Mouse (Mus musculus) lung, embryonic 16.5 days (tissue): ENCODE results near the gene Sh2b2. TPM values are rescaled to one million over a fixed set of nuclear protein-coding genes. Genes with fewer than 3 reads are reported as not detected.

Experiments
- ATAC-seq: fragments of 200-750 bp; cut with Nextera tagmentation; 2 replicates; pipeline ENCODE4 v1.8.0; 2017; ENCODE audit warnings: low read depth, mild to moderate bottlenecking, moderate library complexity
- H3K27ac ChIP-seq: fragments of 300-500 bp; sonication (generic); 2 replicates; pipeline ENCODE4 v1.5.1; 2014; ENCODE audit warnings: mild to moderate bottlenecking, control low read depth, low read length
- H3K27me3 ChIP-seq: fragments of 300-500 bp; sonication (generic); 2 replicates; pipeline ENCODE4 v1.6.1; 2014; ENCODE audit warnings: low read depth, low read length, mixed read lengths; ENCODE audit not compliant: control insufficient read depth, insufficient read depth
- H3K36me3 ChIP-seq: fragments of 300-500 bp; sonication (generic); 2 replicates; pipeline ENCODE4 v1.6.1; 2014; ENCODE audit warnings: low read length; ENCODE audit not compliant: control insufficient read depth, insufficient read depth
- H3K4me1 ChIP-seq: fragments of 300-500 bp; sonication (generic); replicated peaks from 2 replicates; pipeline ENCODE4 v1.6.1; 2014; ENCODE audit warnings: low read length, mixed read lengths; ENCODE audit not compliant: control insufficient read depth, insufficient read depth
- H3K4me2 ChIP-seq: fragments of 300-500 bp; sonication (generic); 2 replicates; pipeline ENCODE4 v1.6.1; 2014; ENCODE audit warnings: low read depth, low read length, control low read depth
- H3K4me3 ChIP-seq: fragments of 300-500 bp; sonication (generic); 2 replicates; pipeline ENCODE4 v1.5.1; 2014; ENCODE audit warnings: mild to moderate bottlenecking, low read length, control low read depth
- H3K9ac ChIP-seq: fragments of 300-500 bp; sonication (generic); 2 replicates; pipeline ENCODE4 v1.6.1; 2014; ENCODE audit warnings: low read length, control low read depth
- H3K9me3 ChIP-seq: fragments of 300-500 bp; sonication (generic); 2 replicates; pipeline ENCODE4 v1.6.1; 2016; ENCODE audit warnings: low read length; ENCODE audit not compliant: control insufficient read depth
- WGBS: fragments of 180-500 bp; shearing (Covaris S2); extraction: QIAGEN DNeasy Blood & Tissue Kit; methylation state at CpG from one replicate; pipeline ENCODE4 v1.1.7; 2014; 5-methylcytosine and 5-hydroxymethylcytosine counted together
- polyA plus RNA-seq: library from polyadenylated mRNA; unstranded; fragments of >200 nt; fragmentation: Nextera tagmentation; extraction: Ambion mirVana; gene quantifications from 2 replicates; pipeline ENCODE4 v1.2.1, GENCODE M21; 2015

The Sh2b2 gene
- polyA plus RNA-seq, 1 experiment from 2014 or later: 3.8 TPM

- peak overlapping the region; percentile 88 for H3K27ac ChIP-seq
- H3K9ac ChIP-seq: peak overlapping the region; percentile 81
- no peaks in the 10 kb centered on the region for H3K27me3 ChIP-seq
- WGBS: under 1% methylated on average over 54 of the region's 57 CpGs
- H3K36me3 ChIP-seq: no peaks in the 10 kb centered on the region
- peak; percentile 89 for ATAC-seq
- peak overlapping the region; percentile 93 for H3K4me2 ChIP-seq
- H3K9me3 ChIP-seq: no peaks in the 10 kb centered on the region
- peak overlapping the region; percentile 75 for H3K4me3 ChIP-seq
- H3K4me1 ChIP-seq: peaks cover 14% of the 10 kb centered on the region
Observed at GRCm38 (mm10) chr5:136244762-136245540, 1.4 kb downstream of the Sh2b2 start.

GRCm38 (mm10) chr5:136243851-136244761 lies 2.2 kb downstream of the Sh2b2 start:
- WGBS: under 1% methylated on average over 54 of the region's 67 CpGs
- H3K4me2 ChIP-seq: peak overlapping the region; percentile 93
- peak overlapping the region; percentile 81 for H3K9ac ChIP-seq
- peak overlapping the region; percentile 56; the same call in 1 of the 2 replicates for H3K27ac ChIP-seq
- ATAC-seq: peak; percentile 0; the same call in 1 of the 2 replicates
- peak overlapping the region; percentile 75 for H3K4me3 ChIP-seq
- H3K4me1 ChIP-seq: peaks cover 14% of the 10 kb centered on the region
- H3K36me3 ChIP-seq: no peaks in the 10 kb centered on the region
- H3K9me3 ChIP-seq: no peaks in the 10 kb centered on the region
- H3K27me3 ChIP-seq: no peaks in the 10 kb centered on the region

- Histone ChIP-seq H3K9ac (no peak overlapping the region), H3K27me3 (no peaks in the 10 kb centered on the region), H3K9me3 (no peaks in the 10 kb centered on the region), H3K4me2 (no peak overlapping the region), H3K4me3 (no peak overlapping the region), H3K27ac (no peak overlapping the region), H3K4me1 (peaks cover 22% of the 10 kb centered on the region), H3K36me3 (no peaks in the 10 kb centered on the region)
- WGBS: 82% methylated on average over 6 of the region's 6 CpGs
- ATAC-seq: no peak
Observed at GRCm38 (mm10) chr5:136241161-136241560, 5.2 kb downstream of the Sh2b2 start.

GRCm38 (mm10) chr5:136240381-136240780 lies 6.0 kb downstream of the Sh2b2 start:
- Histone ChIP-seq H3K4me1 (peaks cover 18% of the 10 kb centered on the region), H3K4me2 (no peak overlapping the region), H3K36me3 (no peaks in the 10 kb centered on the region), H3K27me3 (no peaks in the 10 kb centered on the region), H3K9ac (no peak overlapping the region), H3K9me3 (no peaks in the 10 kb centered on the region), H3K27ac (no peak overlapping the region), H3K4me3 (no peak overlapping the region)
- WGBS: 45% methylated on average over 1 of the region's 1 CpGs
- ATAC-seq: no peak

- H3K27ac ChIP-seq: no peak overlapping the region
- peak overlapping the region; percentile 39 for H3K4me3 ChIP-seq
- WGBS: 3% methylated on average over 19 of the region's 19 CpGs
- H3K4me1 ChIP-seq: peaks cover 8% of the 10 kb centered on the region
- no peaks in the 10 kb centered on the region for H3K9me3 ChIP-seq
- H3K36me3 ChIP-seq: no peaks in the 10 kb centered on the region
- peak overlapping the region; percentile 43; the same call in 1 of the 2 replicates for H3K9ac ChIP-seq
- peak overlapping the region; percentile 63 for H3K4me2 ChIP-seq
- H3K27me3 ChIP-seq: no peaks in the 10 kb centered on the region
- ATAC-seq: no peak
Observed at GRCm38 (mm10) chr5:136237607-136238006, 8.7 kb downstream of the Sh2b2 start.

DNA sequence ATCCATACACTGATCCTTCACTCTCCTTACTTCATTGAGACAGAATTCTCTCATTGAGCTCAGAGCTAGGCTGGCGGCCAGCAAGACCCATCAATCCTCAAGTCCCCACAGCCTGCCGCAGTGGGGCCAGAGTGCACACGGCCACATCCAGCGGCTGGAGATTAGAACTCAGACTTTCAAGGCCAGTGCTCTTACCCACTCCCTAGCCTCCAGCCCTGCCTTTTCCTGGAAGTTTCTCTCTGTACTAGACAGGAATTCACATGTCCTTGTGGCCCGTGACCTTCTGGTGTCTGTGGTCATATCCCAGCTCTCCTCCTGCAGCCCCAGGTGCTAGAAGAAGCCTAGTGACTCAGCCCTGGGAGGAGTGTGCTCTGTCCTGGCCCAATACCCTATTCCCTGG lies 9.7 kb downstream of the Sh2b2 start:
- peaks cover 8% of the 10 kb centered on the region for H3K4me1 ChIP-seq
- no peak for ATAC-seq
- 54% methylated on average over 5 of the region's 5 CpGs for WGBS
- peaks cover 3% of the 10 kb centered on the region; the same call in 1 of the 2 replicates for H3K27me3 ChIP-seq
- H3K36me3 ChIP-seq: 0 out of 2 replicates have a peak, but pooled peaks cover 2% of the 10 kb centered on the region
- no peaks in the 10 kb centered on the region for H3K9me3 ChIP-seq
- no peak overlapping the region for H3K9ac ChIP-seq
- no peak overlapping the region for H3K4me3 ChIP-seq
- H3K4me2 ChIP-seq: no peak overlapping the region
- H3K27ac ChIP-seq: no peak overlapping the region

DNA sequence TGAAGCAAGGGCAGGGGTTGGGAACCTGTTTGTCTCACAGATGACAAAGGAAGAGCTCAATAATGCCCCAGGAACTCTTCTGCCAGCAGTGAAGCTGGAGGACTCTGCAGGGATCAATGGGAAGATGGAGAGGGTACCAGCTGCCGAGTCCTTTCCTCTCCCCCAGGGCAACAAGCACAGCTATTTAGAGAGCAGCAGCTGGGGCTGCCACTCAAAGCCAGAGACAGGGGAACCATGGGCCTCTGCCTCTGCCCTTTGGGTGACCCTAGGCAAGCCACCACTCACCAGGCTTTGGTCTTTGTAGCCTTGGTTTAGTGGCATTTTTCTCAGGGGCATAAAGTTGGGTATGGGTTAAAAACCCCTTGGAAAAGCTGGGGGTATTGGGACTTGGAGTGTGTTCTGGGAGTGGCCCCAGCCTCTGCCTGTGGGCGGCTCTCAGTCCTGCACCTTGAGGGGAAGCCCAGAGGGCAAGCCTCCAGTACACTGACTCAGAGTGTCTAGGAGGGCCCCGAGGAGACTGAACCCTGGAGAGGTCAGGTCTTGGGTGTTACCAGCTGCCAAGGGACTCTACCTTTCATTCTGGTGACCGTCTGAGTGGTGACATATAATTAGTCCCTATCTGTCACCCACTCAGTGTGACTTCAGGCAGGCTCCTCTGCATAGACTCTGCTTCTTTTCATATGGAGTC lies 15.9 kb downstream of the Sh2b2 start:
- H3K4me1 ChIP-seq: peaks cover 5% of the 10 kb centered on the region; the same call in 1 of the 2 replicates
- H3K9me3 ChIP-seq: no peaks in the 10 kb centered on the region
- WGBS: 68% methylated on average over 4 of the region's 4 CpGs
- no peak overlapping the region for H3K9ac ChIP-seq
- no peak overlapping the region for H3K4me3 ChIP-seq
- no peak overlapping the region for H3K4me2 ChIP-seq
- peaks cover 6% of the 10 kb centered on the region; the same call in 1 of the 2 replicates for H3K27me3 ChIP-seq
- no peak overlapping the region for H3K27ac ChIP-seq
- 0 out of 2 replicates have a peak, but pooled peaks cover 2% of the 10 kb centered on the region for H3K36me3 ChIP-seq
- no peak for ATAC-seq

DNA sequence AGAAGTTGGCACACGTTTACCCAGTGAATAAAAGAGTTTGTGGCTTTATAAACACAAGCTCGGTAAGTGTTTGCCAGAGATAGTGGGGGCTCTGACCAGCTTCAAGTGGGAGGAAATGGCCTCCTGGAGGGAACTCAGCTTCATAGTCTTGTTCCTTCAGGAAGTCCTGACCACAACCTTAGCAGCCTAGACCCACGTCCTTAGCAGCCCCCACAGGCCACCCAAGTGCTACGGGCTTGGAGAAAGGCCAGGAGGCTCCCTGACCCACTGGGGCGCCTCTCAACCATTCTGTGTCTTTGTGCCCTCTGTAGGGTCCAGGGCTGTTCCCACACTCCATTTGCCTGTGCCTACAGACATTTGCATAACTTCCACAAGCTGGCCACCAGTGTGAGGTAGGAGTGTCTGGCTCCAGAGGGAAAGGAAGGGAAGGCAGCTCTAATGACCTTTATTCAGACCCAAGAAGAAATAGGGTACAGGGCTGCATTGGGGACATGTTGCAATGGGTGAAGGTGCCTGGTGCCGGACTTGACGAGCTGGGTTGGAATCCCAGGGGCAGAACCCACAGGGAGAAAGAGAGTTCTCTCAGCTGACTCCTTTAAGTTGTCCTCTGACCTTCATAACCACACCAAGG lies 20.0 kb downstream of the Sh2b2 start:
- Histone ChIP-seq H3K27me3 (0 out of 2 replicates have a peak, but pooled peaks cover 1% of the 10 kb centered on the region), H3K4me3 (no peak overlapping the region), H3K36me3 (no peaks in the 10 kb centered on the region), H3K9ac (no peak overlapping the region), H3K27ac (peak overlapping the region; percentile 41), H3K4me1 (peaks cover 5% of the 10 kb centered on the region; the same call in 1 of the 2 replicates), H3K9me3 (no peaks in the 10 kb centered on the region; the same call in 1 of the 2 replicates), H3K4me2 (no peak overlapping the region)
- ATAC-seq: peak; percentile 64
- WGBS: 41% methylated on average over 7 of the region's 7 CpGs
